Mouse (Mus musculus) brain, adult 2 months (tissue): ENCODE data around the gene Col8a2.

Experiments
- DNase-seq: peaks from one replicate; pipeline ENCODE4 v3.0.0; 2011; ENCODE audit warnings: low read depth, low spot score

Col8a2 gene

GRCm38 (mm10) chr4:126331751-126332150 lies 45.2 kb downstream of the Col8a2 start:
- no peak for DNase-seq

- DNase-seq: no peak
Measured at GRCm38 (mm10) chr4:126332358-126332757, 45.8 kb downstream of the Col8a2 start.

GRCm38 (mm10) chr4:126339461-126339860 lies 52.9 kb downstream of the Col8a2 start:
- no peak for DNase-seq

GRCm38 (mm10) chr4:126343451-126343850 lies 56.9 kb downstream of the Col8a2 start:
- DNase-seq: no peak

GRCm38 (mm10) chr4:126360069-126360468 lies 73.5 kb downstream of the Col8a2 start:
- DNase-seq: no peak
